Mouse (Mus musculus) heart, postnatal 0 days (tissue): Measurements from ENCODE around the gene Mpp2. TPM values are rescaled to one million over a fixed set of nuclear protein-coding genes. Genes with fewer than 3 reads are reported as not detected.
A peak's percentile ranks its signal among the peaks of the same experiment; 100 is the strongest.

ENCODE experiments used
- ATAC-seq: fragments of 200-750 bp; cut with Nextera tagmentation; 2 replicates; pipeline ENCODE4 v1.8.0; 2017; ENCODE audit warnings: low read depth, moderate number of reproducible peaks, moderate library complexity; ENCODE audit not compliant: insufficient read depth
- DNase-seq: peaks from one replicate; pipeline ENCODE4 v3.0.0-alpha.2; 2016; ENCODE audit warnings: low spot score
- H3K27ac ChIP-seq: fragments of 300-500 bp; sonication (generic); 2 replicates; pipeline ENCODE4 v1.5.1; 2014; ENCODE audit warnings: low read depth, mild to moderate bottlenecking
- H3K27me3 ChIP-seq: fragments of 300-500 bp; sonication (generic); 2 replicates; pipeline ENCODE4 v1.6.1; 2014; ENCODE audit warnings: low read length, mixed read lengths; ENCODE audit not compliant: control insufficient read depth, insufficient read depth
- H3K36me3 ChIP-seq: fragments of 300-500 bp; sonication (generic); replicated peaks from 2 replicates; pipeline ENCODE4 v1.6.1; 2014; ENCODE audit warnings: low read length, mixed read lengths; ENCODE audit not compliant: control insufficient read depth, insufficient read depth
- H3K4me1 ChIP-seq: fragments of 300-500 bp; sonication (generic); 2 replicates; pipeline ENCODE4 v1.6.1; 2014; ENCODE audit warnings: antibody characterized with exemption; ENCODE audit not compliant: control insufficient read depth, insufficient read depth
- H3K4me2 ChIP-seq: fragments of 300-500 bp; sonication (generic); 2 replicates; pipeline ENCODE4 v1.6.1; 2014; ENCODE audit warnings: low read depth, mild to moderate bottlenecking, low read length, moderate library complexity
- H3K4me3 ChIP-seq: fragments of 300-500 bp; sonication (generic); 2 replicates; pipeline ENCODE4 v1.5.1; 2014; ENCODE audit warnings: low read depth, low read length
- H3K9ac ChIP-seq: fragments of 300-500 bp; sonication (generic); replicated peaks from 2 replicates; pipeline ENCODE4 v1.6.1; 2014; ENCODE audit warnings: low read depth, low read length, mixed read lengths
- H3K9me3 ChIP-seq: fragments of 300-500 bp; sonication (generic); replicated peaks from 2 replicates; pipeline ENCODE4 v1.6.1; 2016; ENCODE audit warnings: low read length; ENCODE audit not compliant: control insufficient read depth
- CTCF ChIP-seq: IDR thresholded peaks from 2 replicates; pipeline ENCODE4 v1.5.1; 2016; ENCODE audit warnings: antibody characterized with exemption, control low read depth, low read depth
- EP300 ChIP-seq: IDR thresholded peaks from 2 replicates; pipeline ENCODE4 v1.6.1; 2016; ENCODE audit warnings: antibody characterized with exemption, low read depth
- WGBS: fragments of 180-500 bp; shearing (Covaris S2); extraction: QIAGEN DNeasy Blood & Tissue Kit; methylation state at CpG from one replicate; pipeline ENCODE4 v1.1.7; 2014; 5-methylcytosine and 5-hydroxymethylcytosine counted together
- polyA plus RNA-seq: library from polyadenylated mRNA; unstranded; fragments of >200 nt; fragmentation: Nextera tagmentation; extraction: Ambion mirVana; gene quantifications from 2 replicates; pipeline ENCODE4 v1.2.1, GENCODE M21; 2015
- total RNA-seq: library from RNA; depleted of rRNA; stranded (reverse); fragments of >200 nt; gene quantifications from 2 replicates; pipeline ENCODE4 v1.2.3, GENCODE M21; 2014; ENCODE audit warnings: low replicate concordance

Mpp2 gene
- total and polyA plus RNA-seq, 2 experiments from 2014 or later: 2.1 to 12.1 TPM

DNA sequence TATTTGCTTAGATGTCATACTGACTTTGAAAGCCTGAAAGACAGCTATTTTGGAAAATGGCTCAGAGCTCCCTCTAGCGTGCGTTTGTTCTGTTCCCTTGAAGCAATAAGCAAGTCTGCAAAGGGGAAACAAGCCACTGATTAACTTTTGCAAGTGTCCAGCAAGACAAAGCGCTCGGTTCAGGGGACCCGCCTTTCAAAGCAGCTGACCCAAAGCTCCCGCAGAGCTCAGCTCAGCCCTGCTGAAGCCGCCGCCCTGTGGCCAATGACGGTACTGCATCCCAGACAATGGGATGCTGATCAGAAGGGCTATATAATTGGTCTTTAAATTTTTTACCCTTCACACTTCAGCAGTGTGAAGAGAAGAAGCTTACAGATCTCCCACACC lies 48.2 kb downstream of the Mpp2 start:
- Histone ChIP-seq H3K4me3 (no peak overlapping the region), H3K4me2 (0 out of 2 replicates have a peak overlapping the region, but pooled peaks have one; percentile 6), H3K36me3 (no peaks in the 10 kb centered on the region), H3K4me1 (peaks cover 4% of the 10 kb centered on the region; the same call in 1 of the 2 replicates), H3K27ac (peak overlapping the region; percentile 75), H3K27me3 (no peaks in the 10 kb centered on the region), H3K9ac (no peak overlapping the region; the same call in 1 of the 2 replicates), H3K9me3 (no peaks in the 10 kb centered on the region)
- DNase-seq (peak; percentile 96), ATAC-seq (peak; percentile 93)
- TF ChIP-seq CTCF: peak; percentile 89
- TF ChIP-seq EP300: 0 out of 2 replicates have a peak, but pooled peaks have one; percentile 29
- whole genome bisulfite sequencing: under 1% methylated on average over 9 of the region's 9 CpGs

DNA sequence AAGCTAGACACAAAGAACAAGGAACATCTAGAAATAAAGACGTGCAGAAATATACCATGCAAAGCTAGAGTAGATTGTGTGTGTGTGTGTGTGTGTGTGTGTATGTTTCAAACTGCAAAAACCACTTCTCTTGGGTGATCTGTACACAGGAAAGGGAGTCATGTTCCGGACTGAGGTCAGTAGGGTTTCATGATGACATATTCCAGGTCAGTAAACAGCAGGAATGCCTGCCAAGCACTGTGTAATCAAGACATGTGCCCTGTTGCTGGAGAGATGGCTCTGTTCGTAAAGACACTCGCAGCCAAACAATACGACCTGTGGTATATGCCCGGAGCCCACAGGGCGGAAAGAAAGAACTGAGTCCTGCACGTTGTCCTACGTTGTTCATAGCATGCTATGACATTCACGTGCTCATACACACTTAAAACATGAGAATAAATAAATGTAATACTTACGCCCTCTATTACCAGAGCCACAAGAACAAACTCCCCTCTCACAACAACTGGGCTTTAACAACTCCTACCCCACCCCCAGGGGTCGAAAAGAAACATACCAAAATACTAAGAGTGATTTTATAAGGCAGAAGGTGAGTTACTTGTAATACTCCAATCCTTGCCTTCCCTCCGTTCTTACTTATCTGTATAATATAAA lies 48.7 kb downstream of the Mpp2 start:
- Histone ChIP-seq H3K4me2 (0 out of 2 replicates have a peak overlapping the region, but pooled peaks have one; percentile 6), H3K27ac (peak overlapping the region; percentile 75), H3K36me3 (no peaks in the 10 kb centered on the region), H3K9ac (no peak overlapping the region; the same call in 1 of the 2 replicates), H3K4me1 (peaks cover 4% of the 10 kb centered on the region; the same call in 1 of the 2 replicates), H3K9me3 (no peaks in the 10 kb centered on the region), H3K4me3 (no peak overlapping the region), H3K27me3 (no peaks in the 10 kb centered on the region)
- WGBS: 59% methylated on average over 13 of the region's 13 CpGs
- ATAC-seq (peak; percentile 51), DNase-seq (peak; percentile 36)
- TF ChIP-seq EP300 (peak; percentile 57; the same call in 1 of the 2 replicates), CTCF (no peak)

DNA sequence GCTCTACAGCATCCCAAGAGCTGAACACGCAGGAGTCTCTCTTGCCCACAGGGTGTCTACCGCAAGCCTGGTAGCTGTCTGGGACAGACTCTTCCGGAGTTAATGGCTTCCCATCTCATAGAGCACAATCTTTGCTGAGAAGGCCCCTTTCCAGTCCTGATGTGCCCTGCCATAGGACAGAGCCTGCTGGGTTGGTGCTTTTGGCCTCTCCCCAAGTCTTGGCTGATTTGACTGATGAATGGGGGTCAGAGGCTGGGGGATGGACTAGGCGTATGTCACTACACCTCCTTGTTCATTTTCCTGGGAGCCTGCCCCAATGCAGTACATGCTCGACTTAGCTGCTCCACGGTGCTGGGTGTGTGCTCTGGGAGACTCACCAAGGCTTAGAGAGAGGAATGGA lies 50.5 kb downstream of the Mpp2 start:
- H3K27me3 ChIP-seq: no peaks in the 10 kb centered on the region
- H3K4me1 ChIP-seq: peaks cover 4% of the 10 kb centered on the region; the same call in 1 of the 2 replicates
- H3K36me3 ChIP-seq: no peaks in the 10 kb centered on the region
- WGBS: 81% methylated on average over 6 of the region's 6 CpGs
- TF ChIP-seq CTCF: no peak
- no peak for TF ChIP-seq EP300
- H3K9ac ChIP-seq: no peak overlapping the region
- H3K9me3 ChIP-seq: no peaks in the 10 kb centered on the region
- DNase-seq (no peak), ATAC-seq (no peak)
- H3K4me2 ChIP-seq: no peak overlapping the region
- H3K4me3 ChIP-seq: no peak overlapping the region
- no peak overlapping the region for H3K27ac ChIP-seq

DNA sequence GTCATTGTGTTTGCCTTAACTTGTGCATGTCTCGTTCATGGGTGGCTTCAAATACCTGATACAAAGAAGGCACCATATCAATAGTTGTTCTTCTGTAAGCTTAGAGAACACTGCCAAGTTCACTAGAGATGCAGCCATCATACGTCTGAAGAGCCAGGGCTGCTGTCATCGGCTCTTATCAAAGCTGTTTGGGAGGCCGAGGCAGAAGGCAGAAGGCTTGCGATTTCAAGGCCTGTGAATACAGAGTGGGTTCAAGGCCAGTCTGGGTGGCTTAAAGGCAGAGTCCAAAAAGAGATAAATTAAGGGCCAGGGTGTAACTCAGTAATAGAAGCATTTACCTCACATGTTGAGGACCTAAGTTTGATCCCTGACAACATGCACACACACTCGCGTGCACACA lies 52.0 kb downstream of the Mpp2 start:
- H3K4me3 ChIP-seq: no peak overlapping the region
- WGBS: 55% methylated on average over 7 of the region's 7 CpGs
- H3K9me3 ChIP-seq: no peaks in the 10 kb centered on the region
- H3K27ac ChIP-seq: no peak overlapping the region
- no peaks in the 10 kb centered on the region for H3K27me3 ChIP-seq
- no peak for DNase-seq
- TF ChIP-seq EP300: no peak
- TF ChIP-seq CTCF: no peak
- no peak overlapping the region for H3K9ac ChIP-seq
- no peaks in the 10 kb centered on the region for H3K36me3 ChIP-seq
- peaks cover 4% of the 10 kb centered on the region; the same call in 1 of the 2 replicates for H3K4me1 ChIP-seq
- ATAC-seq: no peak
- H3K4me2 ChIP-seq: no peak overlapping the region

DNA sequence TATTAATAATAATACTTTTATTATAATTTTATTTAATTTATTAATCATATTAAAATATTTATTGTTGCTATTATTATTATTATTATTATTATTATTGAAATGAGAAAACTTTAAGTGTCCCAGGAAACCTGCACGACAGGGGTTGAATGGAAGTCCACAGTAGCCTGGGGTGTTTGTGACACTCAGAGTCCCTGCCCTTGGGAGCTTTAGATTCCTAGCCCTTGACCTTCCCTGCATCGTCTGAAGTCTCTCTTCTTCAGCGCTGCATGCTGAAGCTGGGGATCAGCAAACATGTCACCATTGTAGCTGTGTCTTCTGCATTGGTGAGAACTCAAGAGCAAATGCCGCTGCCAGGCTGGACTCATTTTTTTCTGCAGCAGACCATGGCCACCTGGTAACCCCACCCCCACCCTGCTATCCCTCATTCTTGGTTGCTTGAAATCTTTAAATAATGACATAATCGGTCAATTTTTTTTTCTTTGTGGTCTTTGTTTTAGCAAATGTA lies 52.8 kb downstream of the Mpp2 start:
- Histone ChIP-seq H3K9me3 (no peaks in the 10 kb centered on the region), H3K4me2 (no peak overlapping the region), H3K4me1 (peaks cover 4% of the 10 kb centered on the region; the same call in 1 of the 2 replicates), H3K27ac (no peak overlapping the region), H3K27me3 (no peaks in the 10 kb centered on the region), H3K36me3 (no peaks in the 10 kb centered on the region), H3K4me3 (no peak overlapping the region), H3K9ac (no peak overlapping the region)
- 60% methylated on average over 5 of the region's 5 CpGs for WGBS
- DNase-seq (no peak), ATAC-seq (no peak)
- no peak for TF ChIP-seq CTCF

DNA sequence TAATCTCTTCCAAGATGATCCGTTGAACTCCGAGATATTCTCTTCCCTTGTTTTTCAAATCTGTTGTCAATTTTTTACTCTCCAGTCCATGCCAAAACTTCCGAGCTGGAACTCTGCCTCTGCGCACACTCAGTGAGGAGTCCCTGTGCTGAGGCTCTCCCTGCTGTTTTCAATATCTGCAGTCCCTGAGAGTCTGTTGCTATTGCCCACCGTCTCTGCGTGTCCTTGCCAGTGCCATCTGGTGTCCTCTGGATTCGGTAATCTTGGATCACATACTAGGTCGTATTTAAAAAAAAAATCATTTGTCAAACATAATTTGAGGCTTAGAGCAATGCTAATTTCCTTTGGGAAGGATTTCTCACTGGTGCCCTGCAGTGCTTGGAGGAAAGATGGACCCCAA lies 53.4 kb downstream of the Mpp2 start:
- H3K9ac ChIP-seq: no peak overlapping the region
- no peak overlapping the region for H3K27ac ChIP-seq
- H3K36me3 ChIP-seq: no peaks in the 10 kb centered on the region
- H3K4me2 ChIP-seq: no peak overlapping the region
- TF ChIP-seq CTCF: no peak
- H3K27me3 ChIP-seq: no peaks in the 10 kb centered on the region
- ATAC-seq: no peak
- no peak overlapping the region for H3K4me3 ChIP-seq
- no peaks in the 10 kb centered on the region for H3K9me3 ChIP-seq
- H3K4me1 ChIP-seq: peaks cover 7% of the 10 kb centered on the region; the same call in 1 of the 2 replicates
- no peak for DNase-seq
- 57% methylated on average over 8 of the region's 8 CpGs for WGBS
